Mouse (Mus musculus) stomach, embryonic 16.5 days (tissue): ENCODE measurements around the gene Dyx1c1. TPM values are rescaled to one million over a fixed set of nuclear protein-coding genes. Genes with fewer than 3 reads are reported as not detected.
A peak's percentile ranks its signal among the peaks of the same experiment; 100 is the strongest.

Source experiments
- ATAC-seq: fragments of 200-750 bp; cut with Nextera tagmentation; 2 replicates; pipeline ENCODE4 v1.8.0; 2017; ENCODE audit warnings: moderate number of reproducible peaks, moderate TSS enrichment; ENCODE audit not compliant: insufficient read depth, low FRiP score
- H3K27ac ChIP-seq: fragments of 300-500 bp; sonication (generic); 2 replicates; pipeline ENCODE4 v1.5.1; 2014; ENCODE audit warnings: low read length
- H3K27me3 ChIP-seq: fragments of 300-500 bp; sonication (generic); 2 replicates; pipeline ENCODE4 v1.6.1; 2014; ENCODE audit warnings: low read length, control low read depth, mixed read lengths; ENCODE audit not compliant: control insufficient read depth, insufficient read depth
- H3K36me3 ChIP-seq: fragments of 300-500 bp; sonication (generic); 2 replicates; pipeline ENCODE4 v1.6.1; 2014; ENCODE audit warnings: low read length; ENCODE audit not compliant: control insufficient read depth, insufficient read depth
- H3K4me1 ChIP-seq: fragments of 300-500 bp; sonication (generic); 2 replicates; pipeline ENCODE4 v1.6.1; 2014; ENCODE audit warnings: low read length, control low read depth, mixed read lengths; ENCODE audit not compliant: control insufficient read depth, insufficient read depth
- H3K4me2 ChIP-seq: fragments of 300-500 bp; sonication (generic); 2 replicates; pipeline ENCODE4 v1.6.1; 2014; ENCODE audit warnings: low read depth, low read length, mixed read lengths
- H3K4me3 ChIP-seq: fragments of 300-500 bp; sonication (generic); replicated peaks from 2 replicates; pipeline ENCODE4 v1.5.1; 2014; ENCODE audit warnings: mild to moderate bottlenecking, low read length
- H3K9ac ChIP-seq: fragments of 300-500 bp; sonication (generic); 2 replicates; pipeline ENCODE4 v1.6.1; 2014; ENCODE audit warnings: low read length
- H3K9me3 ChIP-seq: fragments of 300-500 bp; sonication (generic); replicated peaks from 2 replicates; pipeline ENCODE4 v1.6.1; 2016; ENCODE audit warnings: low read length, control low read depth; ENCODE audit not compliant: control insufficient read depth
- WGBS: fragments of 180-500 bp; shearing (Covaris S2); extraction: QIAGEN DNeasy Blood & Tissue Kit; methylation state at CpG from one replicate; pipeline ENCODE4 v1.1.7; 2014; 5-methylcytosine and 5-hydroxymethylcytosine counted together
- polyA plus RNA-seq: library from polyadenylated mRNA; unstranded; fragments of >200 nt; fragmentation: Nextera tagmentation; extraction: Ambion mirVana; gene quantifications from 2 replicates; pipeline ENCODE4 v1.2.1, GENCODE M21; 2015

Dyx1c1 gene
- polyA plus RNA-seq, 1 experiment from 2014 or later, result 0.77 TPM

GRCm38 (mm10) chr9:72987703-72988102, 29.1 kb downstream of the Dyx1c1 start:
- Histone ChIP-seq H3K9me3 (no peaks in the 10 kb centered on the region), H3K4me3 (no peak overlapping the region), H3K4me1 (peaks cover 16% of the 10 kb centered on the region), H3K9ac (no peak overlapping the region), H3K27ac (no peak overlapping the region), H3K4me2 (no peak overlapping the region), H3K27me3 (no peaks in the 10 kb centered on the region), H3K36me3 (no peaks in the 10 kb centered on the region)
- ATAC-seq, result no peak
- WGBS, result 60% methylated on average over 3 of the region's 3 CpGs

- no peak overlapping the region for H3K4me3 ChIP-seq
- WGBS, result 87% methylated on average over 5 of the region's 5 CpGs
- H3K27me3 ChIP-seq, result no peaks in the 10 kb centered on the region
- peaks cover 16% of the 10 kb centered on the region for H3K4me1 ChIP-seq
- H3K9ac ChIP-seq, result no peak overlapping the region
- no peaks in the 10 kb centered on the region for H3K36me3 ChIP-seq
- H3K27ac ChIP-seq, result no peak overlapping the region
- H3K4me2 ChIP-seq, result no peak overlapping the region
- H3K9me3 ChIP-seq, result no peaks in the 10 kb centered on the region
- ATAC-seq, result no peak
Observed at GRCm38 (mm10) chr9:72988706-72989105, 30.1 kb downstream of the Dyx1c1 start.

- Histone ChIP-seq H3K27ac (no peak overlapping the region), H3K9ac (no peak overlapping the region), H3K4me3 (no peak overlapping the region), H3K9me3 (no peaks in the 10 kb centered on the region), H3K27me3 (no peaks in the 10 kb centered on the region), H3K4me2 (no peak overlapping the region), H3K36me3 (no peaks in the 10 kb centered on the region), H3K4me1 (peaks cover 2% of the 10 kb centered on the region)
- no peak for ATAC-seq
- 89% methylated on average over 2 of the region's 2 CpGs for WGBS
Observed at GRCm38 (mm10) chr9:72991420-72991819, 32.8 kb downstream of the Dyx1c1 start.

- no peaks in the 10 kb centered on the region for H3K4me1 ChIP-seq
- no peaks in the 10 kb centered on the region for H3K27me3 ChIP-seq
- H3K4me3 ChIP-seq, result no peak overlapping the region
- WGBS, result 89% methylated on average over 5 of the region's 5 CpGs
- ATAC-seq, result no peak
- no peaks in the 10 kb centered on the region for H3K36me3 ChIP-seq
- no peaks in the 10 kb centered on the region for H3K9me3 ChIP-seq
- H3K27ac ChIP-seq, result no peak overlapping the region
- no peak overlapping the region for H3K9ac ChIP-seq
- H3K4me2 ChIP-seq, result no peak overlapping the region
Observed at GRCm38 (mm10) chr9:72992576-72992975, 34.0 kb downstream of the Dyx1c1 start.

GRCm38 (mm10) chr9:72996167-72996566, 37.6 kb downstream of the Dyx1c1 start:
- Histone ChIP-seq H3K4me1 (no peaks in the 10 kb centered on the region), H3K9me3 (no peaks in the 10 kb centered on the region), H3K4me2 (no peak overlapping the region), H3K27me3 (no peaks in the 10 kb centered on the region), H3K27ac (no peak overlapping the region), H3K4me3 (no peak overlapping the region), H3K9ac (no peak overlapping the region), H3K36me3 (no peaks in the 10 kb centered on the region)
- ATAC-seq, result no peak

- Histone ChIP-seq H3K36me3 (no peaks in the 10 kb centered on the region), H3K9ac (no peak overlapping the region), H3K4me3 (no peak overlapping the region), H3K27ac (no peak overlapping the region), H3K4me2 (no peak overlapping the region), H3K27me3 (no peaks in the 10 kb centered on the region), H3K9me3 (no peaks in the 10 kb centered on the region), H3K4me1 (no peaks in the 10 kb centered on the region)
- 75% methylated on average over 7 of the region's 7 CpGs for WGBS
- no peak for ATAC-seq
Observed at GRCm38 (mm10) chr9:72996806-72997205, 38.2 kb downstream of the Dyx1c1 start.

GRCm38 (mm10) chr9:73000487-73000886, 41.9 kb downstream of the Dyx1c1 start:
- Histone ChIP-seq H3K4me1 (no peaks in the 10 kb centered on the region), H3K9me3 (no peaks in the 10 kb centered on the region), H3K27ac (no peak overlapping the region), H3K36me3 (no peaks in the 10 kb centered on the region), H3K4me3 (no peak overlapping the region), H3K9ac (no peak overlapping the region), H3K27me3 (no peaks in the 10 kb centered on the region), H3K4me2 (no peak overlapping the region)
- no peak for ATAC-seq
- 64% methylated on average over 2 of the region's 2 CpGs for WGBS

- Histone ChIP-seq H3K4me1 (no peaks in the 10 kb centered on the region), H3K9me3 (no peaks in the 10 kb centered on the region), H3K4me3 (no peak overlapping the region), H3K36me3 (no peaks in the 10 kb centered on the region), H3K9ac (no peak overlapping the region), H3K4me2 (no peak overlapping the region), H3K27me3 (no peaks in the 10 kb centered on the region), H3K27ac (no peak overlapping the region)
- no peak for ATAC-seq
- 82% methylated on average over 13 of the region's 13 CpGs for WGBS
Observed at GRCm38 (mm10) chr9:73001314-73002011, 42.9 kb downstream of the Dyx1c1 start.

- no peak overlapping the region for H3K4me2 ChIP-seq
- no peak overlapping the region for H3K9ac ChIP-seq
- no peaks in the 10 kb centered on the region for H3K36me3 ChIP-seq
- no peak overlapping the region for H3K4me3 ChIP-seq
- no peaks in the 10 kb centered on the region for H3K4me1 ChIP-seq
- no peaks in the 10 kb centered on the region for H3K27me3 ChIP-seq
- no peaks in the 10 kb centered on the region for H3K9me3 ChIP-seq
- 51% methylated on average over 3 of the region's 3 CpGs for WGBS
- no peak overlapping the region for H3K27ac ChIP-seq
- peak; percentile 25; the same call in 1 of the 2 replicates for ATAC-seq
Observed at GRCm38 (mm10) chr9:73002177-73002576, 43.6 kb downstream of the Dyx1c1 start.
